Mouse (Mus musculus) intestine, embryonic 15.5 days (tissue): ENCODE measurements at regions not wholly inside any gene's neighbourhood (a gene's known extent, or its start where the extent isn't known, plus 50 kb on each side); places are given as distances from the start of the nearest gene placed in this dataset.

Experiments
- ATAC-seq: fragments of 200-750 bp; cut with Nextera tagmentation; 2 replicates; pipeline ENCODE4 v1.8.0; 2017; ENCODE audit warnings: moderate TSS enrichment, moderate library complexity
- H3K27ac ChIP-seq: fragments of 300-500 bp; sonication (generic); 2 replicates; pipeline ENCODE4 v1.5.1; 2015; ENCODE audit warnings: mild to moderate bottlenecking, inconsistent platforms
- H3K27me3 ChIP-seq: fragments of 300-500 bp; sonication (generic); replicated peaks from 2 replicates; pipeline ENCODE4 v1.6.1; 2015; ENCODE audit warnings: inconsistent platforms
- H3K36me3 ChIP-seq: fragments of 300-500 bp; sonication (generic); 2 replicates; pipeline ENCODE4 v1.6.1; 2015; ENCODE audit warnings: inconsistent platforms
- H3K4me1 ChIP-seq: fragments of 300-500 bp; sonication (generic); replicated peaks from 2 replicates; pipeline ENCODE4 v1.6.1; 2015; ENCODE audit warnings: inconsistent platforms
- H3K4me2 ChIP-seq: fragments of 300-500 bp; sonication (generic); replicated peaks from 2 replicates; pipeline ENCODE4 v1.6.1; 2015; ENCODE audit warnings: mild to moderate bottlenecking, inconsistent platforms
- H3K4me3 ChIP-seq: fragments of 300-500 bp; sonication (generic); replicated peaks from 2 replicates; pipeline ENCODE4 v1.5.1; 2015; ENCODE audit warnings: inconsistent platforms
- H3K9ac ChIP-seq: fragments of 300-500 bp; sonication (generic); 2 replicates; pipeline ENCODE4 v1.6.1; 2015; ENCODE audit warnings: inconsistent platforms
- H3K9me3 ChIP-seq: fragments of 300-500 bp; sonication (generic); 2 replicates; pipeline ENCODE4 v1.6.1; 2016; ENCODE audit warnings: inconsistent platforms
- WGBS: fragments of 180-500 bp; shearing (Covaris S2); methylation state at CpG from one replicate; pipeline ENCODE4 v1.1.7; 2015; 5-methylcytosine and 5-hydroxymethylcytosine counted together

GRCm38 (mm10) chr4:66524456-66524855 lies 120.0 kb upstream of the Astn2 start:
- 74% methylated on average over 5 of the region's 5 CpGs for WGBS

GRCm38 (mm10) chr4:66523886-66524245 lies 119.5 kb upstream of the Astn2 start:
- WGBS: 79% methylated on average over 2 of the region's 2 CpGs
- H3K9ac ChIP-seq: no peak overlapping the region
- ATAC-seq: no peak

More at GRCm38 (mm10) chr4:66524456-66524855, 120.0 kb upstream of the Astn2 start:
- Histone ChIP-seq H3K9me3 (no peaks in the 10 kb centered on the region), H3K4me1 (no peaks in the 10 kb centered on the region), H3K27ac (no peak overlapping the region), H3K36me3 (no peaks in the 10 kb centered on the region), H3K4me2 (no peak overlapping the region), H3K27me3 (no peaks in the 10 kb centered on the region), H3K4me3 (no peak overlapping the region), H3K9ac (no peak overlapping the region)
- no peak for ATAC-seq

GRCm38 (mm10) chr4:66523238-66523885 lies 119.0 kb upstream of the Astn2 start:
- no peaks in the 10 kb centered on the region for H3K9me3 ChIP-seq
- ATAC-seq: no peak

More at GRCm38 (mm10) chr4:66523886-66524245, 119.5 kb upstream of the Astn2 start:
- Histone ChIP-seq H3K9me3 (no peaks in the 10 kb centered on the region), H3K36me3 (no peaks in the 10 kb centered on the region), H3K4me1 (no peaks in the 10 kb centered on the region), H3K4me2 (no peak overlapping the region), H3K4me3 (no peak overlapping the region), H3K27ac (no peak overlapping the region), H3K27me3 (no peaks in the 10 kb centered on the region)

DNA sequence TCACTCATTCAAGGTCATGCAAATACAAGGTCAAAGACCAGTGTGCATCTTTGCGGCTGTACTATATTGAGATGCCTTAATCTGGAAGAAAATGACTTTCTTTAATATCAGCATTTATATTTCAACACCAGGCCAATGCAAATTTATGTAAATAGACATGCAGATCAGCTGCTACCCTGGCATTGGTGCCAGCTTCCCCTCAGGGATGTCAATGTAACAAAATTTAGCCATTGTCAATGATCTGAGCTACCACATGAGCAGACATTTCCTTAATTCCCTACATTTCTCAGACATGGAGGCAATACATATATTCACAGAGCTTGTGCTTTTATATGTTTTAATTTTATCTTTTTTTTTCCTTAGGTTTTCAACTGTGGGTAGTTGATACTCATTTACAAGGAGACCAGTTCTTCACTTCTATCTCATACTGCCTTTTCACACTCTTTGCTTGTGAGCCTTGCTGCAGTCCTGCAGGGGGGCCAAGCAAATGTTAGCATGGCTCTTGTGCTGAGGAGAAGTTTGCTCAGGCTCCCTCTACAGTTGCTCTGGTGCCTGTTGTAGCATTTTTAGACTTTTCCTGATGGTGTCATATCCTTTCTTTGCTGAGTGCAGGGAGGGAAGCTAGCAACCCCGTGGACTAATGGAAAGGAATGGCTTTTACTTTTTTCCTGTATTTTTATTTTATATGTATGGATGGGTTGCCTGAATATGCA lies 117.8 kb upstream of the Astn2 start:
- Histone ChIP-seq H3K4me3 (no peak overlapping the region), H3K4me1 (no peaks in the 10 kb centered on the region), H3K27me3 (no peaks in the 10 kb centered on the region), H3K4me2 (no peak overlapping the region), H3K9me3 (no peaks in the 10 kb centered on the region), H3K36me3 (no peaks in the 10 kb centered on the region), H3K27ac (no peak overlapping the region), H3K9ac (no peak overlapping the region)
- WGBS: 68% methylated on average over 2 of the region's 2 CpGs
- ATAC-seq: no peak

More at GRCm38 (mm10) chr4:66523238-66523885, 119.0 kb upstream of the Astn2 start:
- 41% methylated on average over 8 of the region's 8 CpGs for WGBS
- Histone ChIP-seq H3K4me2 (no peak overlapping the region), H3K4me3 (no peak overlapping the region), H3K27me3 (no peaks in the 10 kb centered on the region), H3K27ac (no peak overlapping the region), H3K36me3 (no peaks in the 10 kb centered on the region), H3K9ac (no peak overlapping the region), H3K4me1 (no peaks in the 10 kb centered on the region)

DNA sequence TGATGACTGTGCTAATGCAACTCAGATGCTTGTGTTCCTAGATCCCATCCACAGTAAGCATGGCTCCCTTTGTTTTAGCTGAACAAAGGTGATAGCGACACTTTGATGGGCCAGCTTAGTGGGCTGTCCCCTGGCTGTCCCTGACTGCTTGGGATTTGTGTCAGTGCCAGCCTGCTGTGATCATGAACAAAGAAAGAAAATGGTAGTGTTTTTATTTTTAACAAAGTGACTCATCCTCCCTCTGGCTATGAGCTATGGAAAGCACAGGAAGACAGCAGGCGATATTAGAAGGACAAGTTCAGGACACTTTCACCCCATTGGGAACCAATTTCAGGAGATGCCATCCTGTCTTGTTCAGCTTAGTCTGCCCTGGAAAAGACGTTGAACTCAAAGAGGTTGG lies 116.4 kb upstream of the Astn2 start:
- H3K4me1 ChIP-seq: no peaks in the 10 kb centered on the region
- no peaks in the 10 kb centered on the region for H3K36me3 ChIP-seq
- no peaks in the 10 kb centered on the region for H3K27me3 ChIP-seq
- H3K4me2 ChIP-seq: no peak overlapping the region
- ATAC-seq: no peak
- 78% methylated on average over 3 of the region's 3 CpGs for WGBS
- H3K9me3 ChIP-seq: no peaks in the 10 kb centered on the region
- H3K9ac ChIP-seq: no peak overlapping the region
- no peak overlapping the region for H3K27ac ChIP-seq
- no peak overlapping the region for H3K4me3 ChIP-seq

DNA sequence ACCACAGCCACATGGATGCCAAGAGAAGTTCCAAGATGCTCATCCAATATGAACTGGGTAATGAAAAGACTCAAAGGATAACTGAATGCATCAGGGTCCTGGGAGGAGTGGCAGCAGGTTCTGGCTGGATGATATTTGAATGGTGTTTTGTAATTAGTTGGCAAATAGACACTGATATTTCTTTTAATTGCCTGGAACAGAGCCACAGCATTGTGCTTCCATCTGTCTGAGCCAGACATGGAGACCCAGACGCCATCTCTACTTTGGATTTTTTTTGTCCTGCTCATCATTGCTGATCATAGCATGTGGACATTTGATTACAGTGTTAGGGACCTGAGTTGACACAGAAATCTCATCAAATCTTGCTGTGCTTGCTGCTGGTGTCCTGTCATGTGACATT lies 111.4 kb upstream of the Astn2 start:
- WGBS: 84% methylated on average over 1 of the region's 1 CpGs
- Histone ChIP-seq H3K4me2 (no peak overlapping the region), H3K9me3 (no peaks in the 10 kb centered on the region), H3K9ac (no peak overlapping the region), H3K27ac (no peak overlapping the region), H3K4me1 (no peaks in the 10 kb centered on the region), H3K27me3 (no peaks in the 10 kb centered on the region), H3K4me3 (no peak overlapping the region), H3K36me3 (no peaks in the 10 kb centered on the region)
- ATAC-seq: no peak

DNA sequence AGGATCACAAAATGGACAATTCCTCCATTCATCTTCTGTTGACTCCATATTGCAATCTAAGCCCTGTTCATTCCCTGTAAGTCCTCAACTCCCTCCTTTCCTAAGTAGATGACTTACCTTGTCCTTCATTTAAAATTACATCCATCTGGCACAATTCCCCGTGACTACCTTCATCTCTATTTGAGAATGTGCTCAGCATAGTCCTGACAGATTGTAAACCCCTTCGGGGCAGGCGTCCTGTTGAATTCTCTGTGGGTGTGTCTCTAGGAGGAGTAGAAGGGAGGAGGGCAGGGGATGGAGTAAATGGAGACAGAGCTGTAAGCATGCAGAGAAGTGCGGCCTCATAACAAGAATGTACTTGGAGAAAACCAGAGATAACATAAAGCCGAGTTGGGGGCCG lies 79.1 kb upstream of the Astn2 start:
- no peaks in the 10 kb centered on the region for H3K27me3 ChIP-seq
- no peaks in the 10 kb centered on the region for H3K36me3 ChIP-seq
- H3K4me1 ChIP-seq: no peaks in the 10 kb centered on the region
- no peak for ATAC-seq
- no peak overlapping the region for H3K4me2 ChIP-seq
- 74% methylated on average over 6 of the region's 6 CpGs for WGBS
- H3K27ac ChIP-seq: no peak overlapping the region
- no peak overlapping the region for H3K4me3 ChIP-seq
- H3K9me3 ChIP-seq: no peaks in the 10 kb centered on the region
- no peak overlapping the region for H3K9ac ChIP-seq

DNA sequence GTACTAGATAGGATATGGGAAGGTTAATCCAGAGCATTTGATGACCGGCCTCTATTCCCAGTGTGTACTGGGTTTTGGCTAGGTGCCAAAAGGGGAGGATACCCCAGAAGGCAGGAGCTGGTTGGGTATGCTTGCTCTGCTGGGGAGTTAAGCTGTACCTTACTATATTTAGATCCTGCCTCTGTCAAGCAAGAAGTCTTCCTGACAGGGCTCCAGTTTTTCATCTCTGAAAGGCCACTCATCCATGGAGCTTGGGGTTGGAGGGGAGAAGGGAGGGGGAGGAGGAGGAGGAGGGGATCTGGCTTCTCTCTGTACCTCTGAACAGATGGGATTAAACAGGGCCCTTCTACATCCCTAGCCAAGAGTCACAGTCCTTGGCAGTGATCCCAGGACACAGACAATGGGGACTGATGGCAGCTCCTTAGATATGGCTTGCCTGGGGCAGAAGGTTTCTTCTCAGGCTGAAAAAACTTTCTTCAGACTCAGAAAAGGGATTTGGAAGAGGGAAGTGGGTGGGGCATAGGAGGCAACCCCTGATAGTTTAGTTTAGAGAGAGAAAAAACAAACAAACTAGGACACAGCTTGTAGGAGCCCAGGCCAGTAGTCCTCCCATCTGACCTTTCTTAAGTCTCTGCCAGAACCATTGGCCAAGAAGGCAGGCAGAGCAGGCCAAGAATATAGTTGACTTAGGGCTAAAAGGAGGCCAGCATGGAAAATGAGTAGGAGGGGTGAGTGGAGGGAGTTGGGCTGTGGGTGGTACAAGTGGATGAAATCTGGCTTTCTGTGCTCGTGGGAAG lies 78.3 kb upstream of the Astn2 start:
- peak; percentile 84 for ATAC-seq
- Histone ChIP-seq H3K4me1 (no peaks in the 10 kb centered on the region), H3K9ac (no peak overlapping the region), H3K4me2 (no peak overlapping the region), H3K36me3 (no peaks in the 10 kb centered on the region), H3K27ac (no peak overlapping the region), H3K4me3 (no peak overlapping the region), H3K9me3 (no peaks in the 10 kb centered on the region), H3K27me3 (no peaks in the 10 kb centered on the region)
- WGBS: 38% methylated on average over 2 of the region's 2 CpGs

DNA sequence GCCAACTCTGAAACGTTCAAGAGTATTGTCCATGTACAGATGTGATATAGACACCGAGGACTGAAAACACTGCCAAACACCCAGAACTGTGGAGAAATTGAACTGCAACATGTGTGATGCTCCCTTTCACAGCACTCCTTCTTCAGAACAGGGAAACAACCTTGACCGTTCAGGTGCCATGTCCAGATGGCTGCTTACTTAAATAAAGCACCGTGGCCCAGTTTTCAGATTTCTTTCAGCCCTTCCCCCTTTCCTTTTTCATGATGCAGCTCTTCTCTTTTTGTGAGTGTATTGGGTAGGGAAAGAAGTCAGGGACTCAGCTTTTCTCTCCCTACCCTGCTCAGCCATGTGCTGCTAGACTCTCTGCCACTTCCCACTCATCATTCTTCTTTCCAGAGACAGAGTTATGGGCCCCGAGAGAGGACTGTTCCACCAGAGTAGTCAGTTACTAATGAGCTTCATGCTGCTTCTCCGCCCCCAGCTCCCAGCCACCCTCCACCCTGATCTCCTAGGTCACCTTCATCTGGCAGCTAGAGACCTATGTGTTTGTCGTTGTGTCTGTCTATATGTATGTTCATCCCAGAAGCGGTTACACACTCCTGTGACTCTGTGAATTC lies 74.3 kb upstream of the Astn2 start:
- H3K4me1 ChIP-seq: no peaks in the 10 kb centered on the region
- H3K4me3 ChIP-seq: no peak overlapping the region
- H3K36me3 ChIP-seq: no peaks in the 10 kb centered on the region
- ATAC-seq: no peak
- H3K27me3 ChIP-seq: no peaks in the 10 kb centered on the region
- H3K27ac ChIP-seq: no peak overlapping the region
- no peak overlapping the region for H3K9ac ChIP-seq
- no peaks in the 10 kb centered on the region for H3K9me3 ChIP-seq
- 66% methylated on average over 8 of the region's 8 CpGs for WGBS
- H3K4me2 ChIP-seq: no peak overlapping the region
